Mouse (Mus musculus): Measurements from ENCODE around the gene Crybg3. TPM values are rescaled to one million over a fixed set of nuclear protein-coding genes. Genes with fewer than 3 reads are reported as not detected.
A peak's percentile ranks its signal among the peaks of the same experiment; 100 is the strongest.

Crybg3 gene
- polyA plus RNA-seq, 1 experiment from 2014 or later, result 20.5 TPM

GRCm38 (mm10) chr16:59515169-59515568, 85.6 kb downstream of the Crybg3 start:
- no peak overlapping the region for H3K4me2 ChIP-seq (ENCODE audit: low read length)
- 90% methylated on average over 5 of the region's 5 CpGs for WGBS
- peaks cover 46% of the 10 kb centered on the region for H3K36me3 ChIP-seq (ENCODE audit: control insufficient read depth, insufficient read depth, low read length)
- H3K27ac ChIP-seq (replicated peaks in 1 of 2; ENCODE audit: control insufficient read depth in 1 of 2, insufficient read depth in 1 of 2, low read depth in 2 of 2, low read length in 2 of 2), result peak overlapping the region in 1 of 2 experiments; percentile 99; a peak in 1 of 4 replicates
- no peaks in the 10 kb centered on the region for H3K9me3 ChIP-seq (ENCODE audit: control insufficient read depth, low read length)
- peaks cover 16 to 39% of the 10 kb centered on the region in 2 experiments; a peak in 3 of 4 replicates for H3K4me1 ChIP-seq (ENCODE audit: control insufficient read depth in 2 of 2, insufficient read depth in 2 of 2, low read length in 2 of 2)
- H3K27me3 ChIP-seq (ENCODE audit: control insufficient read depth, insufficient read depth, low read length), result no peaks in the 10 kb centered on the region
- ATAC-seq (ENCODE audit: insufficient number of reproducible peaks, insufficient read depth, low FRiP score, low read depth), result no peak
- H3K4me3 ChIP-seq (ENCODE audit: control insufficient read depth in 1 of 2, insufficient read depth in 1 of 2, low read depth in 1 of 2, low read length in 2 of 2), result no peak overlapping the region
- H3K9ac ChIP-seq (ENCODE audit: low read length), result no peak overlapping the region

DNA sequence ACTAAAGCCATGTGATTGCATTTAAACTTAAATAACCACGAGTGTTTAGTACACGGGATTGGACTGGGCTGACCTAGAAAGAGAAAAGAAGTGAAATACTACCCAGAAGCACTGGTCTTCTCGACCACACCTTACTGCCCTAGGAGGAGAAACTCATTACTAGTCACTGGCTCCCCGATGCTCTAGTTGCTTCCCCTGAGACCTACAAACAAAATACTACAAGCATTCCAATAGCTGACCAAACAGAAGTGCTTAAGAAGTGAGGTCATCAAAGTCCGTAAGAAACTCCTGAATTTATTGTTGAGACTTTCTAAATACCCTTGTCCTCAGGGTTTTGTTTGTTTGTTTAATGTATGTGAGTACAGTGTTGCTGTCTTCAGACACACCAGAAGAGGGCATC, 90.9 kb downstream of the Crybg3 start:
- WGBS, result 81% methylated on average over 5 of the region's 5 CpGs
- Histone ChIP-seq H3K27me3 (ENCODE audit: control insufficient read depth, insufficient read depth, low read length) (no peaks in the 10 kb centered on the region), H3K4me3 (ENCODE audit: control insufficient read depth in 1 of 2, insufficient read depth in 1 of 2, low read depth in 1 of 2, low read length in 2 of 2) (no peak overlapping the region), H3K27ac (replicated peaks in 1 of 2; ENCODE audit: control insufficient read depth in 1 of 2, insufficient read depth in 1 of 2, low read depth in 2 of 2, low read length in 2 of 2) (no peak overlapping the region), H3K9ac (ENCODE audit: low read length) (no peak overlapping the region), H3K4me1 (ENCODE audit: control insufficient read depth in 2 of 2, insufficient read depth in 2 of 2, low read length in 2 of 2) (peaks cover 2 to 5% of the 10 kb centered on the region in 2 experiments; a peak in 2 of 4 replicates), H3K9me3 (ENCODE audit: control insufficient read depth, low read length) (no peaks in the 10 kb centered on the region), H3K4me2 (ENCODE audit: low read length) (no peak overlapping the region), H3K36me3 (ENCODE audit: control insufficient read depth, insufficient read depth, low read length) (peaks cover 83% of the 10 kb centered on the region)
- no peak for ATAC-seq (ENCODE audit: insufficient number of reproducible peaks, insufficient read depth, low FRiP score, low read depth)

DNA sequence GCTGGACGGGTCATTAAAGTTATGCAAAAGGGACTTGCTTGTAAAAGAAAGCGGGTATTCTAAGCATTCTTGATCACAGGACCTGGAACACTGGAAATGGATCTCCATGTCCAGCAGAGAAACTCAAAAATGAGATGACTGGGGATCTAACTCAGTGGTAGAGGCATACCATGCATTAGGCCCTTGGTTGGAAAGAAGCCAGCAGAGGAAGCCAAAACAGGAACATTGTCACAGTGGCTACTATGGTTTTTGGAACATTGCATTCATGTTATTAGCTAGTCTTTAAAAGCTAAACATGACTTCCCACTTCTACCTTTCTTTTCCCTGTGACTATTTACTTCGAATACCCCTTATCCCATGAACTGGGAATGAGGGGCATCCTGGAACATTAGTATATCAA, 101.6 kb downstream of the Crybg3 start:
- Histone ChIP-seq H3K4me2 (ENCODE audit: low read length) (no peak overlapping the region), H3K9ac (ENCODE audit: low read length) (no peak overlapping the region), H3K27ac (replicated peaks in 1 of 2; ENCODE audit: control insufficient read depth in 1 of 2, insufficient read depth in 1 of 2, low read depth in 2 of 2, low read length in 2 of 2) (no peak overlapping the region), H3K9me3 (ENCODE audit: control insufficient read depth, low read length) (no peaks in the 10 kb centered on the region), H3K4me1 (ENCODE audit: control insufficient read depth in 2 of 2, insufficient read depth in 2 of 2, low read length in 2 of 2) (no peaks in the 10 kb centered on the region), H3K27me3 (ENCODE audit: control insufficient read depth, insufficient read depth, low read length) (no peaks in the 10 kb centered on the region), H3K4me3 (ENCODE audit: control insufficient read depth in 1 of 2, insufficient read depth in 1 of 2, low read depth in 1 of 2, low read length in 2 of 2) (no peak overlapping the region), H3K36me3 (ENCODE audit: control insufficient read depth, insufficient read depth, low read length) (peaks cover 87% of the 10 kb centered on the region)
- 92% methylated on average over 3 of the region's 3 CpGs for WGBS
- no peak for ATAC-seq (ENCODE audit: insufficient number of reproducible peaks, insufficient read depth, low FRiP score, low read depth)

GRCm38 (mm10) chr16:59497947-59498346, 102.8 kb downstream of the Crybg3 start:
- no peak for ATAC-seq (ENCODE audit: insufficient number of reproducible peaks, insufficient read depth, low FRiP score, low read depth)
- H3K4me3 ChIP-seq (ENCODE audit: control insufficient read depth in 1 of 2, insufficient read depth in 1 of 2, low read depth in 1 of 2, low read length in 2 of 2), result no peak overlapping the region
- no peaks in the 10 kb centered on the region for H3K9me3 ChIP-seq (ENCODE audit: control insufficient read depth, low read length)
- no peak overlapping the region for H3K4me2 ChIP-seq (ENCODE audit: low read length)
- H3K36me3 ChIP-seq (ENCODE audit: control insufficient read depth, insufficient read depth, low read length), result peaks cover 87% of the 10 kb centered on the region
- H3K27me3 ChIP-seq (ENCODE audit: control insufficient read depth, insufficient read depth, low read length), result no peaks in the 10 kb centered on the region
- no peaks in the 10 kb centered on the region for H3K4me1 ChIP-seq (ENCODE audit: control insufficient read depth in 2 of 2, insufficient read depth in 2 of 2, low read length in 2 of 2)
- H3K9ac ChIP-seq (ENCODE audit: low read length), result no peak overlapping the region
- WGBS, result 83% methylated on average over 1 of the region's 1 CpGs
- no peak overlapping the region for H3K27ac ChIP-seq (replicated peaks in 1 of 2; ENCODE audit: control insufficient read depth in 1 of 2, insufficient read depth in 1 of 2, low read depth in 2 of 2, low read length in 2 of 2)

DNA sequence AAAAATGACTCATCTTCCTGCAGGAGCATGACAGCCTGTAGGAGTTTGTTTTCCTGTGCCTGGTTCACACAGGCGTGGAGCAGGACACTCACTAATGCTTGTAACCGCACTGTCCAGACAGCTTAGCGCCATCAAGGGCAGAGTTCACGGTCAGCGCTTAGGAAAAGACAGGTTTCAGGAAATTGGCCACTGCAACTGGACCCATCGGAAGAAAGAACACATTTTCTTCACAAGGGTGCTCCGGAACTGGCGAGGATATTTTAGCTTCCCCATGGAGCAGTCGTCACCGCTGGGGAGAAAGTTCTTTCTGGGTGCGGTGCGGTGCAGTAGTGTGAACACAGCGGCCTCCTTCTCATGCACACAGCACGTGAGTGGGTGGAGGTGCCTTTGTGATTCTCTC, 107.6 kb downstream of the Crybg3 start:
- Histone ChIP-seq H3K9me3 (ENCODE audit: control insufficient read depth, low read length) (no peaks in the 10 kb centered on the region), H3K4me3 (ENCODE audit: control insufficient read depth in 1 of 2, insufficient read depth in 1 of 2, low read depth in 1 of 2, low read length in 2 of 2) (no peak overlapping the region), H3K27me3 (ENCODE audit: control insufficient read depth, insufficient read depth, low read length) (no peaks in the 10 kb centered on the region), H3K27ac (replicated peaks in 1 of 2; ENCODE audit: control insufficient read depth in 1 of 2, insufficient read depth in 1 of 2, low read depth in 2 of 2, low read length in 2 of 2) (no peak overlapping the region), H3K9ac (ENCODE audit: low read length) (no peak overlapping the region), H3K4me2 (ENCODE audit: low read length) (no peak overlapping the region), H3K4me1 (ENCODE audit: control insufficient read depth in 2 of 2, insufficient read depth in 2 of 2, low read length in 2 of 2) (no peaks in the 10 kb centered on the region), H3K36me3 (ENCODE audit: control insufficient read depth, insufficient read depth, low read length) (peaks cover 96% of the 10 kb centered on the region)
- WGBS, result 87% methylated on average over 14 of the region's 14 CpGs
- ATAC-seq (ENCODE audit: insufficient number of reproducible peaks, insufficient read depth, low FRiP score, low read depth), result no peak

DNA sequence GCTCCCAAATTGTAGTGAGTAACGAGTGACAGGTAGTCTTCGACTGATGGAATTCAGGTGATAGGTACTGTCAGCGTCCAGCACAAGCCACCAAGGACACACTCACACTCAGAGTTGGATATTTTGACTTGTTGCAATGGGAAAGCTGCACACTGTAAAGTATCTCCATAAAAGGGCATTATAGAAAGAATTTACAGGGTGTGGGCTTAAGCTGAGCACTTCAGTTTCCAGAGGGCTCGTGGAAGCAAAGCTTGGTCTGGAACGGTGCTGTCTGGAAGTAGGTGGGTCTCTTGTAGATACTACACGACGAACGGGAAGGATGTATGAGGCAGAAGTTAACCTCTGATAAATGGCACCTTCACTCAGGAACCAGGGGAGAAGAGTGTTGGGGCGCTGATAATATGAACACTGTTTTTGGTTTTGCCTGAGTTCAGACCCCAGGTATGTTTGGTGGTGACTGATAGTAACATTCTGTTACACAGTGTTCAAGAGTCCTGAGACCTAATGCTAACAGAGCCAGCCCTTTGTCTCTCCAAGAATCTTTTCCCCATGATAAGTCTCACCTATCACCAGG, 112.7 kb downstream of the Crybg3 start:
- 54% methylated on average over 9 of the region's 9 CpGs for WGBS
- no peaks in the 10 kb centered on the region for H3K27me3 ChIP-seq (ENCODE audit: control insufficient read depth, insufficient read depth, low read length)
- H3K27ac ChIP-seq (replicated peaks in 1 of 2; ENCODE audit: control insufficient read depth in 1 of 2, insufficient read depth in 1 of 2, low read depth in 2 of 2, low read length in 2 of 2), result no peak overlapping the region
- no peak; the same call in 1 of the 2 replicates for ATAC-seq (ENCODE audit: insufficient number of reproducible peaks, insufficient read depth, low FRiP score, low read depth)
- no peak overlapping the region for H3K4me2 ChIP-seq (ENCODE audit: low read length)
- no peak overlapping the region for H3K4me3 ChIP-seq (ENCODE audit: control insufficient read depth in 1 of 2, insufficient read depth in 1 of 2, low read depth in 1 of 2, low read length in 2 of 2)
- H3K9ac ChIP-seq (ENCODE audit: low read length), result no peak overlapping the region
- no peaks in the 10 kb centered on the region for H3K9me3 ChIP-seq (ENCODE audit: control insufficient read depth, low read length)
- H3K36me3 ChIP-seq (ENCODE audit: control insufficient read depth, insufficient read depth, low read length), result peaks cover 96% of the 10 kb centered on the region
- no peaks in the 10 kb centered on the region for H3K4me1 ChIP-seq (ENCODE audit: control insufficient read depth in 2 of 2, insufficient read depth in 2 of 2, low read length in 2 of 2)

- no peaks in the 10 kb centered on the region for H3K4me1 ChIP-seq (ENCODE audit: control insufficient read depth in 2 of 2, insufficient read depth in 2 of 2, low read length in 2 of 2)
- H3K4me3 ChIP-seq (ENCODE audit: control insufficient read depth in 1 of 2, insufficient read depth in 1 of 2, low read depth in 1 of 2, low read length in 2 of 2), result no peak overlapping the region
- WGBS, result 70% methylated on average over 7 of the region's 7 CpGs
- no peaks in the 10 kb centered on the region for H3K9me3 ChIP-seq (ENCODE audit: control insufficient read depth, low read length)
- H3K9ac ChIP-seq (ENCODE audit: low read length), result no peak overlapping the region
- H3K27me3 ChIP-seq (ENCODE audit: control insufficient read depth, insufficient read depth, low read length), result no peaks in the 10 kb centered on the region
- no peak for ATAC-seq (ENCODE audit: insufficient number of reproducible peaks, insufficient read depth, low FRiP score, low read depth)
- H3K27ac ChIP-seq (replicated peaks in 1 of 2; ENCODE audit: control insufficient read depth in 1 of 2, insufficient read depth in 1 of 2, low read depth in 2 of 2, low read length in 2 of 2), result no peak overlapping the region
- no peak overlapping the region for H3K4me2 ChIP-seq (ENCODE audit: low read length)
- peaks cover 96% of the 10 kb centered on the region for H3K36me3 ChIP-seq (ENCODE audit: control insufficient read depth, insufficient read depth, low read length)
These were observed 113.5 kb downstream of the Crybg3 start for GRCm38 (mm10) chr16:59487239-59487638.

- H3K4me1 ChIP-seq (ENCODE audit: control insufficient read depth in 2 of 2, insufficient read depth in 2 of 2, low read length in 2 of 2), result peaks cover 0 to 5% of the 10 kb centered on the region in 2 experiments; a peak in 2 of 4 replicates
- H3K36me3 ChIP-seq (ENCODE audit: control insufficient read depth, insufficient read depth, low read length), result peaks cover 63% of the 10 kb centered on the region
- 68% methylated on average over 3 of the region's 3 CpGs for WGBS
- H3K4me3 ChIP-seq (ENCODE audit: control insufficient read depth in 1 of 2, insufficient read depth in 1 of 2, low read depth in 1 of 2, low read length in 2 of 2), result no peak overlapping the region
- H3K9ac ChIP-seq (ENCODE audit: low read length), result no peak overlapping the region
- no peaks in the 10 kb centered on the region for H3K27me3 ChIP-seq (ENCODE audit: control insufficient read depth, insufficient read depth, low read length)
- ATAC-seq (ENCODE audit: insufficient number of reproducible peaks, insufficient read depth, low FRiP score, low read depth), result no peak
- no peaks in the 10 kb centered on the region for H3K9me3 ChIP-seq (ENCODE audit: control insufficient read depth, low read length)
- H3K4me2 ChIP-seq (ENCODE audit: low read length), result no peak overlapping the region
- no peak overlapping the region for H3K27ac ChIP-seq (replicated peaks in 1 of 2; ENCODE audit: control insufficient read depth in 1 of 2, insufficient read depth in 1 of 2, low read depth in 2 of 2, low read length in 2 of 2)
These were observed 122.8 kb downstream of the Crybg3 start for GRCm38 (mm10) chr16:59477955-59478354.

Data from heart, embryonic 14.5 days (tissue).